Mouse (Mus musculus) heart, postnatal 25 days (tissue): Measurements from ENCODE around the gene Samd14. TPM values are rescaled to one million over a fixed set of nuclear protein-coding genes. Genes with fewer than 3 reads are reported as not detected.

Experiments
- DNase-seq: peaks from one replicate; pipeline ENCODE4 v3.0.0; 2022; ENCODE audit warnings: low spot score
- intact Hi-C: fragments of 180-260 bp; cut with DNase I; formaldehyde crosslinking; loops from one replicate; pipeline ENCODE4 v1.15.1; 2025
- total RNA-seq, 2 experiments: library from RNA; stranded (reverse); gene quantifications; 2 replicates each; pipeline ENCODE4 v1.2.3; 2021

The Samd14 gene
- total RNA-seq, 2 experiments from 2014 or later, result 1.2 to 1.5 TPM

- intact Hi-C loops, result loop anchor here (1.0 to 5.0 kb wide), 2 partner anchors 60 to 205 kb away; no protein-coding TSS in a partner anchor
- DNase-seq, result no peak
Observed at GRCm38 (mm10) chr11:95046980-95047680, 37.5 kb downstream of the Samd14 start.

GRCm38 (mm10) chr11:95053062-95053461 is 43.4 kb downstream of the Samd14 start:
- no peak for DNase-seq
- intact Hi-C loops, result no loop called here

GRCm38 (mm10) chr11:95056768-95057501 is 47.3 kb downstream of the Samd14 start:
- DNase-seq, result no peak
- intact Hi-C loops, result no loop called here

GRCm38 (mm10) chr11:95069226-95069957 is 59.7 kb downstream of the Samd14 start:
- DNase-seq, result no peak
- intact Hi-C loops, result no loop called here

- intact Hi-C loops, result no loop called here
- DNase-seq, result no peak
Observed at GRCm38 (mm10) chr11:95070140-95071107, 60.7 kb downstream of the Samd14 start.

GRCm38 (mm10) chr11:95071266-95071665 is 61.6 kb downstream of the Samd14 start:
- intact Hi-C loops, result no loop called here

GRCm38 (mm10) chr11:95072136-95072535 is 62.5 kb downstream of the Samd14 start:
- intact Hi-C loops, result no loop called here
- no peak for DNase-seq

More at GRCm38 (mm10) chr11:95071266-95071665, 61.6 kb downstream of the Samd14 start:
- no peak for DNase-seq

- intact Hi-C loops, result no loop called here
- DNase-seq, result no peak
Observed at GRCm38 (mm10) chr11:95072804-95073203, 63.1 kb downstream of the Samd14 start.

- intact Hi-C loops, result no loop called here
- no peak for DNase-seq
Observed at GRCm38 (mm10) chr11:95073835-95074234, 64.2 kb downstream of the Samd14 start.

- intact Hi-C loops, result no loop called here
- DNase-seq, result no peak
Observed at GRCm38 (mm10) chr11:95074694-95075093, 65.0 kb downstream of the Samd14 start.

- intact Hi-C loops, result loop anchor here (1.0 kb wide), 1 partner anchor 31 kb away; no protein-coding TSS in a partner anchor
- no peak for DNase-seq
Observed at GRCm38 (mm10) chr11:95075197-95076040, 65.7 kb downstream of the Samd14 start.

Other genes with a start within 250 kb of the Samd14 start
- not detected for gene Tmem92, start 227.2 kb upstream of the Samd14 start, total RNA-seq
- 100 to 1,000 TPM; 182 to 211 TPM for gene Col1a1, start 73.7 kb upstream of the Samd14 start, total RNA-seq
- gene Hils1, start 42.3 kb upstream of the Samd14 start, total RNA-seq, result not detected
- 100 to 1,000 TPM; 142 to 163 TPM for gene Sgca, start 33.6 kb upstream of the Samd14 start, total RNA-seq
- gene Ppp1r9b, start 18.8 kb upstream of the Samd14 start, total RNA-seq, result 10 to 100 TPM; 45.5 to 52.6 TPM
- 100 to 1,000 TPM; 377 to 397 TPM for gene Pdk2, start 31.5 kb downstream of the Samd14 start, total RNA-seq
- gene Itga3, start 66.9 kb downstream of the Samd14 start, total RNA-seq, result 10 to 100 TPM; 10.8 to 11.7 TPM
- gene Dlx3, start 110.2 kb downstream of the Samd14 start, total RNA-seq, result not detected
- gene Dlx4, start 136.4 kb downstream of the Samd14 start, total RNA-seq, result under 1 TPM in 1 of 2 experiments, not detected in 1; 0.11 TPM